Mouse (Mus musculus) cerebellum, adult 2 months (tissue): ENCODE data around the gene Itgb5.

Experiments used
- CTCF ChIP-seq: fragments of 200-500 bp; IDR thresholded peaks from 2 replicates; pipeline ENCODE4 v1.5.1; 2011; ENCODE audit warnings: low read depth, mild to moderate bottlenecking, control low read depth, low read length, moderate library complexity, borderline replicate concordance; ENCODE audit not compliant: insufficient read depth
- POLR2A ChIP-seq: fragments of 200-500 bp; IDR thresholded peaks from 2 replicates; pipeline ENCODE4 v1.6.1; 2011; ENCODE audit warnings: low read length, control low read depth, borderline replicate concordance; ENCODE audit not compliant: insufficient read depth

GRCm38 (mm10) chr16:33943388-33943787, 113.9 kb downstream of the Itgb5 start:
- TF ChIP-seq CTCF (no peak), POLR2A (no peak)
